Mouse (Mus musculus) liver, embryonic 14.5 days (tissue): ENCODE data around the gene Thap3. TPM values are rescaled to one million over a fixed set of nuclear protein-coding genes. Genes with fewer than 3 reads are reported as not detected.

Experiments
- ATAC-seq: fragments of 200-750 bp; cut with Nextera tagmentation; 2 replicates; pipeline ENCODE4 v1.8.0; 2017; ENCODE audit warnings: moderate number of reproducible peaks, mild to moderate bottlenecking, moderate library complexity; ENCODE audit not compliant: insufficient read depth
- DNase-seq, 3 experiments: peaks; one replicate each; pipeline ENCODE4 v3.0.0-alpha.2; 2012 to 2013; ENCODE audit warnings: low read depth in 3 of 3, low spot score in 3 of 3
- H3K27ac ChIP-seq: fragments of 300-500 bp; sonication (generic); 2 replicates; pipeline ENCODE4 v1.5.1; 2014; ENCODE audit warnings: moderate library complexity, mild to moderate bottlenecking, control low read depth, inconsistent platforms
- H3K27me3 ChIP-seq: fragments of 300-500 bp; sonication (generic); 2 replicates; pipeline ENCODE4 v1.6.1; 2014; ENCODE audit warnings: mild to moderate bottlenecking, low read length, moderate library complexity; ENCODE audit not compliant: control insufficient read depth, insufficient read depth
- H3K36me3 ChIP-seq: fragments of 300-500 bp; sonication (generic); replicated peaks from 2 replicates; pipeline ENCODE4 v1.6.1; 2014; ENCODE audit warnings: low read depth; ENCODE audit not compliant: control insufficient read depth, insufficient read depth
- H3K4me1 ChIP-seq, 2 experiments: fragments of 200-500 bp in 1 of 2; fragments of 300-500 bp in 1 of 2; sonication (generic) in 1 of 2; replicated peaks; 2 replicates each; pipeline ENCODE4 v1.6.1; 2012 to 2014; ENCODE audit warnings: antibody characterized with exemption in 1 of 2, inconsistent platforms in 1 of 2, low read length in 1 of 2; ENCODE audit not compliant: control insufficient read depth in 2 of 2, insufficient read depth in 2 of 2
- H3K4me2 ChIP-seq: fragments of 300-500 bp; sonication (generic); 2 replicates; pipeline ENCODE4 v1.6.1; 2014; ENCODE audit warnings: low read depth, mild to moderate bottlenecking, control low read depth, moderate library complexity
- H3K4me3 ChIP-seq, 2 experiments: fragments of 200-500 bp in 1 of 2; fragments of 300-500 bp in 1 of 2; sonication (generic) in 1 of 2; 2 replicates each; pipeline ENCODE4 v1.5.1; 2012 to 2014; ENCODE audit warnings: low read depth in 2 of 2, low read length in 2 of 2, mild to moderate bottlenecking in 2 of 2, control low read depth in 1 of 2, inconsistent platforms in 1 of 2, moderate library complexity in 1 of 2; ENCODE audit not compliant: insufficient read depth in 1 of 2
- H3K9ac ChIP-seq: fragments of 300-500 bp; sonication (generic); replicated peaks from 2 replicates; pipeline ENCODE4 v1.6.1; 2014; ENCODE audit warnings: mild to moderate bottlenecking, control low read depth, moderate library complexity
- H3K9me3 ChIP-seq: fragments of 300-500 bp; sonication (generic); 2 replicates; pipeline ENCODE4 v1.6.1; 2016; ENCODE audit warnings: low read length, mixed read lengths; ENCODE audit not compliant: control insufficient read depth
- CTCF ChIP-seq: IDR thresholded peaks from 2 replicates; pipeline ENCODE4 v1.5.1; 2016; ENCODE audit warnings: antibody characterized with exemption, low read depth, control low read depth
- EP300 ChIP-seq: IDR thresholded peaks from 2 replicates; pipeline ENCODE4 v1.6.1; 2016; ENCODE audit warnings: antibody characterized with exemption, low read depth
- WGBS: fragments of 180-500 bp; shearing (Covaris S2); extraction: QIAGEN DNeasy Blood & Tissue Kit; methylation state at CpG from one replicate; pipeline ENCODE4 v1.1.7; 2014; ENCODE audit not compliant: insufficient replicate concordance; 5-methylcytosine and 5-hydroxymethylcytosine counted together
- polyA plus RNA-seq, 2 experiments: library from polyadenylated mRNA; depleted of rRNA in 1 of 2; stranded (reverse) in 1 of 2; unstranded in 1 of 2; fragments of >200 nt; fragmentation: Nextera tagmentation in 1 of 2; extraction: Ambion mirVana in 1 of 2; gene quantifications; 2 replicates each; pipeline versions ENCODE4 v1.2.1 to v1.2.3; 2012 to 2014

Thap3 gene
- polyA plus RNA-seq, 2 experiments = 4.5 to 5.0 TPM

DNA sequence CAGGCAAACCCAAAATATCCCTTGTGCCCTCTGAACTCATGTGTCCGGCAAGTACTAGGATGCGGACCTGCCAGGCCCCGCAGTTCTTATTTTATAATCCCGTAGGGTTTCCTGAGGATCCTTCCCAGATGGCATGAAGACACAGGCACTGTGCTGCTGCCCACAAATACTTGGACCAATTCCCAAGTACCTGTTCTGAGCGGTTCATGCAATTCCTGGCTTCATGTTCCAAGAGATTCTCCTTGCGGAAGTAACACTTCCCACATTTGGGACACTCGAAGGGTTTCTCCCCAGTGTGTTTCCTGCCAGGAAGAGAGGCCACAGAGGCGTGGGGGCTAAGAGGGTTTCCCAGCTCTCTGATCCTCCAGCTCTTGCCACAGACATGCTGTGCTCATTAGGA is 33.7 kb upstream of the Thap3 start:
- H3K4me1 ChIP-seq = peaks cover 2 to 8% of the 10 kb centered on the region in 2 experiments; a peak in 3 of 4 replicates
- TF ChIP-seq CTCF (no peak), EP300 (no peak)
- H3K9ac ChIP-seq = no peak overlapping the region
- H3K27ac ChIP-seq = no peak overlapping the region
- no peak for DNase-seq
- no peaks in the 10 kb centered on the region for H3K27me3 ChIP-seq
- no peaks in the 10 kb centered on the region for H3K9me3 ChIP-seq
- peaks cover 10% of the 10 kb centered on the region for H3K36me3 ChIP-seq
- no peak for ATAC-seq
- 83% methylated on average over 8 of the region's 8 CpGs for WGBS
- no peak overlapping the region for H3K4me2 ChIP-seq
- no peak overlapping the region for H3K4me3 ChIP-seq

DNA sequence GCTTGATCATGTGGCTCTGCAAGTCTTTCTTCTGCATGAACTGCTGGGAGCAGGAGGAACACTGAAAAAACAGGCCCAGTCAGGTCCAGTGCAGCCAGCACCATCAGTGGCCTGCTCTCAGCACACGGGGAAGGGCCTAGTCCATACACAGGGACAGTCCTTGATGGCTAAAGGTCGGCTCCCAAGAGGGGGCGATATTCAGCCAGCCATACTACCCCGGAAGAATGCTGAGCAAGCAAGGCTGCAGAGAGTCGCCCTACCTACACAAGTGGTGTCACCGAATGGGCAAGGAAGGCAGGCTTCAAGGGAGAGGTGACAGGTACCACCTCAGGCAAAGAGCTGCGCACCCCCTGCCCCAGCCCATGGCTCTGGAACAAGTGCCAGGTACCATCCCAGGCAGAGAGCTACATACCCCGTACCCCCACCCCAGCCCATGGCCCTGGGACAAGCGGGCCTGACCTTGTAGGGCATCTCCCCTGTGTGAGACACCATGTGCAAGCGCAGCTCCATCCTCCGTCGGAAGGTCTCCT is 32.8 kb upstream of the Thap3 start:
- H3K36me3 ChIP-seq = peaks cover 10% of the 10 kb centered on the region
- 72% methylated on average over 12 of the region's 12 CpGs for WGBS

DNA sequence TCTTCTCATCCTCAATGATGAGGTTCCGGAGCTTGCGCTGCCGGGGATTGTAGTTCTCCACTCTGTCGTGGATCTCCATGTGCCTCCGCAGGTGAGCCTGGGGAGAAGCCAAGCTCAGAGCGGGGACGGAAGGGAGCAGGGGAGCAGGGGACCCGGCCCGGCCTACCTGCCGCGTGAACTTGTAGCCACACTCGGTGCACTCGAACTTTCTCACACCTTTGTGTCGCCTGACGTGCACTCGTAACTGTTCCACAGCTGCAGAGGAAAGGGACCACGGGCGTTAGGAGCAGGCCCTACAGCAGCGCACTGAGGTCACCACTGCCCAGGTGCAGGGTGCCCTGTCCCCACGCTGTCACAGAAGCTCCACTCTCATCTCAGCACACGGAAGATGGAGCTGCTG is 31.2 kb upstream of the Thap3 start:
- ATAC-seq = no peak
- WGBS = 83% methylated on average over 21 of the region's 21 CpGs
- H3K36me3 ChIP-seq = peaks cover 10% of the 10 kb centered on the region

More for the DNA sequence above, 32.8 kb upstream of the Thap3 start:
- Histone ChIP-seq H3K9me3 (no peaks in the 10 kb centered on the region), H3K27me3 (no peaks in the 10 kb centered on the region), H3K4me2 (no peak overlapping the region), H3K27ac (no peak overlapping the region), H3K4me3 (no peak overlapping the region), H3K9ac (no peak overlapping the region), H3K4me1 (peaks cover 2 to 8% of the 10 kb centered on the region in 2 experiments; a peak in 3 of 4 replicates)
- TF ChIP-seq CTCF = peak; percentile 50
- TF ChIP-seq EP300 = no peak
- ATAC-seq (no peak), DNase-seq (no peak)

DNA sequence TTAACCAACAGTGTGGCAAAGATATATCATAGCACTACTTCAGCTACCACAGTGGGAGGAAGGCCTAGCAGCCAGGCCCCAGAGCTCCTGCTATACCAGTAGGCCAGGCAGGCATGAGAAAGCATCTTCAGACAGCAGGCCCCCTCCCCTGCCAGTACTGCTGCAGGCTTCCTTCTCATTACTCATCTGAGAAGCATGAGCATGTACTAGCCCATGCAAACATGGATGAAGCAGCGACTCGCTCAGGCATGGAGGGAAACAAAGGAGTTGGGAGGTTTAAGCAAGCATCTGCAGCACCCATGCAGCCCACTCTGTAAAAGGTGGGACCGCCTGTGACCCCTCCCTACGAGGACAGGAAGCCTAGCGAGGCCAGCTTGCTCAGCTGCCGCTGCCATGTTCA is 30.3 kb upstream of the Thap3 start:
- H3K4me3 ChIP-seq = no peak overlapping the region
- 0 out of 4 replicates have a peak, but pooled peaks cover 0 to under 1% of the 10 kb centered on the region in 2 experiments for H3K4me1 ChIP-seq
- TF ChIP-seq CTCF (no peak), EP300 (no peak)
- no peak overlapping the region for H3K4me2 ChIP-seq
- H3K36me3 ChIP-seq = peaks cover 14% of the 10 kb centered on the region
- no peak overlapping the region for H3K9ac ChIP-seq
- DNase-seq (no peak), ATAC-seq (no peak)
- WGBS = 77% methylated on average over 6 of the region's 6 CpGs
- no peak overlapping the region for H3K27ac ChIP-seq
- no peaks in the 10 kb centered on the region for H3K9me3 ChIP-seq
- no peaks in the 10 kb centered on the region for H3K27me3 ChIP-seq

More for the DNA sequence above, 31.2 kb upstream of the Thap3 start:
- Histone ChIP-seq H3K4me2 (no peak overlapping the region), H3K9me3 (no peaks in the 10 kb centered on the region), H3K27ac (no peak overlapping the region), H3K4me1 (0 out of 4 replicates have a peak, but pooled peaks cover 0 to 2% of the 10 kb centered on the region in 2 experiments), H3K9ac (no peak overlapping the region), H3K27me3 (no peaks in the 10 kb centered on the region), H3K4me3 (no peak overlapping the region)
- TF ChIP-seq CTCF (no peak), EP300 (no peak)
- no peak for DNase-seq

DNA sequence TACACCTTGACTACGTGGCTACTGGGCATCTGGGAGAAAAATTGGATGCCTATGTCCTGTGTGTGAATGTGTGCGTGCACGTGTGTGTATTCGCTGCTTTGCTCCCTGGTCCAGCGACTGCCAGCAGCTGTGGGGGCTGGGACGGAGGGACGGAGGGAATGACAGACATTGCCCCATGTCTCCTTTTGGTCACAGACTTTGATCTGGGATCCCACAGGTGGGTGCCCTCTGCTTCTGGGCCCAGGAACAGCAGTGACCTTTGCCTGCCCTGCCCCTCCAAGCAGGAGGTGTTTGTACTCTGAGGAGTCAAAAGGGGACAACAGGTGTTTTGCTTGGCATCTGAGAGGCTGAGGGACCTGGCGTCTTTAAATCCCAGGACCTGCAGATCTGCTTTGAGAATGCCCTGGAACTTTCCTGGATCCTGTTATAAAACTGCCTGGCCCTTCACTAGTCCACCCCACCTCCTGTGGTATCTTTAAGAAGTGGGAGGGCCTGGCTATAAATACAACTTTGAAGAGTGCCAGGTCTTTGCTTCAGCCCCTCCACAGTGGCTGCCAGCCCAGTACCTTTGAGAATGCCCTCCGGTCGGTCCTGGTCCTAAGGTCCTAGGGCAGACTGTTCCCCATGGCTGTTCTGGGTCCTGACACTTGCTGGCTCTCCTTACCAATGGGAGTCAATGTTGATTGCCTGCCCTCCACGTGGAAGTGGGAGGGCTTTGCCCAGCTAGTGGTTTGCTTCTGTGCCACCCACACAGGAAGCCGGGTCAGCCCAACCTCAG is 24.4 kb upstream of the Thap3 start:
- ATAC-seq (no peak), DNase-seq (no peak)
- WGBS = 72% methylated on average over 12 of the region's 12 CpGs
- Histone ChIP-seq H3K9ac (no peak overlapping the region), H3K4me1 (peaks cover 20 to 21% of the 10 kb centered on the region in 2 experiments), H3K27ac (no peak overlapping the region), H3K36me3 (peaks cover 5% of the 10 kb centered on the region; the same call in 1 of the 2 replicates), H3K4me2 (no peak overlapping the region), H3K4me3 (no peak overlapping the region), H3K9me3 (no peaks in the 10 kb centered on the region), H3K27me3 (peaks cover under 1% of the 10 kb centered on the region; the same call in 1 of the 2 replicates)
- TF ChIP-seq CTCF = no peak
- TF ChIP-seq EP300 = no peak
